Mouse (Mus musculus) gastrocnemius, postnatal 4 days (tissue): Measurements from ENCODE around the gene Prpf4. TPM values are rescaled to one million over a fixed set of nuclear protein-coding genes. Genes with fewer than 3 reads are reported as not detected.

Source experiments
- DNase-seq, 2 experiments: peaks; one replicate each; pipeline ENCODE4 v3.0.0; 2021 to 2022; ENCODE audit warnings: low spot score in 2 of 2, mixed read lengths in 2 of 2
- total RNA-seq, 2 experiments: library from RNA; stranded (reverse); gene quantifications; 2 replicates each; pipeline ENCODE4 v1.2.3; 2021

Prpf4 gene
- total RNA-seq, 2 experiments from 2014 or later, result 14.0 to 15.0 TPM

- DNase-seq, result no peak
Observed at GRCm38 (mm10) chr4:62385439-62385838, 23.2 kb upstream of the Prpf4 start.

GRCm38 (mm10) chr4:62389592-62390512, 18.7 kb upstream of the Prpf4 start:
- DNase-seq, result no peak

GRCm38 (mm10) chr4:62391892-62392291, 16.7 kb upstream of the Prpf4 start:
- DNase-seq, result no peak

- DNase-seq, result no peak
Observed at GRCm38 (mm10) chr4:62393459-62393858, 15.1 kb upstream of the Prpf4 start.

GRCm38 (mm10) chr4:62395806-62396205, 12.8 kb upstream of the Prpf4 start:
- no peak for DNase-seq

GRCm38 (mm10) chr4:62397616-62398365, 10.8 kb upstream of the Prpf4 start:
- DNase-seq, result no peak

GRCm38 (mm10) chr4:62398956-62399355, 9.6 kb upstream of the Prpf4 start:
- DNase-seq, result no peak

- no peak for DNase-seq
Observed at GRCm38 (mm10) chr4:62406133-62406532, 2.5 kb upstream of the Prpf4 start.

- DNase-seq, result peak in 1 of 2 experiments; percentile 51
Observed at GRCm38 (mm10) chr4:62407730-62408582, 641 bp upstream of the Prpf4 start.

- no peak for DNase-seq
Observed at GRCm38 (mm10) chr4:62409615-62410014, 1.0 kb downstream of the Prpf4 start.

GRCm38 (mm10) chr4:62410325-62410724, 1.7 kb downstream of the Prpf4 start:
- DNase-seq, result no peak

GRCm38 (mm10) chr4:62411606-62412005, 3.0 kb downstream of the Prpf4 start:
- DNase-seq, result no peak

- DNase-seq, result no peak
Observed at GRCm38 (mm10) chr4:62418448-62418847, 9.9 kb downstream of the Prpf4 start.

- DNase-seq, result no peak
Observed at GRCm38 (mm10) chr4:62419091-62419490, 10.5 kb downstream of the Prpf4 start.

GRCm38 (mm10) chr4:62425891-62426290, 17.3 kb downstream of the Prpf4 start:
- DNase-seq, result no peak

- no peak for DNase-seq
Observed at GRCm38 (mm10) chr4:62427978-62428758, 19.6 kb downstream of the Prpf4 start.

GRCm38 (mm10) chr4:62429616-62430015, 21.0 kb downstream of the Prpf4 start:
- no peak for DNase-seq

- DNase-seq, result no peak
Observed at GRCm38 (mm10) chr4:62430678-62431077, 22.1 kb downstream of the Prpf4 start.

- DNase-seq, result no peak
Observed at GRCm38 (mm10) chr4:62431522-62431921, 22.9 kb downstream of the Prpf4 start.
